Mouse (Mus musculus): Measurements from ENCODE around the gene Card9. TPM values are rescaled to one million over a fixed set of nuclear protein-coding genes. Genes with fewer than 3 reads are reported as not detected.

Card9 gene
- polyA plus RNA-seq, 1 experiment from 2014 or later = 3.0 TPM

GRCm38 (mm10) chr2:26368572-26368971, 7.9 kb upstream of the Card9 start:
- Histone ChIP-seq H3K27me3 (ENCODE audit: control insufficient read depth, insufficient read depth, low read depth, low read length) (no peaks in the 10 kb centered on the region), H3K4me2 (ENCODE audit: low read depth, low read length) (no peak overlapping the region), H3K27ac (ENCODE audit: low read length) (no peak overlapping the region), H3K9me3 (replicated peaks; ENCODE audit: control insufficient read depth, low read length) (no peaks in the 10 kb centered on the region), H3K9ac (ENCODE audit: low read depth, low read length) (no peak overlapping the region), H3K4me1 (ENCODE audit: control insufficient read depth, low read depth, low read length) (no peaks in the 10 kb centered on the region), H3K4me3 (ENCODE audit: low read depth, low read length) (no peak overlapping the region), H3K36me3 (ENCODE audit: control insufficient read depth, insufficient read depth) (peaks cover 36% of the 10 kb centered on the region)
- ATAC-seq (ENCODE audit: low read depth) = no peak
- WGBS (ENCODE audit: insufficient replicate concordance) = 52% methylated on average over 1 of the region's 1 CpGs

GRCm38 (mm10) chr2:26367911-26368310, 7.2 kb upstream of the Card9 start:
- Histone ChIP-seq H3K27me3 (ENCODE audit: control insufficient read depth, insufficient read depth, low read depth, low read length) (no peaks in the 10 kb centered on the region), H3K4me2 (ENCODE audit: low read depth, low read length) (no peak overlapping the region), H3K9ac (ENCODE audit: low read depth, low read length) (no peak overlapping the region), H3K4me1 (ENCODE audit: control insufficient read depth, low read depth, low read length) (no peaks in the 10 kb centered on the region), H3K9me3 (replicated peaks; ENCODE audit: control insufficient read depth, low read length) (no peaks in the 10 kb centered on the region), H3K27ac (ENCODE audit: low read length) (no peak overlapping the region), H3K36me3 (ENCODE audit: control insufficient read depth, insufficient read depth) (peaks cover 38% of the 10 kb centered on the region), H3K4me3 (ENCODE audit: low read depth, low read length) (no peak overlapping the region)
- 78% methylated on average over 6 of the region's 6 CpGs for WGBS (ENCODE audit: insufficient replicate concordance)
- no peak for ATAC-seq (ENCODE audit: low read depth)

GRCm38 (mm10) chr2:26364738-26365465, 4.2 kb upstream of the Card9 start:
- H3K4me2 ChIP-seq (ENCODE audit: low read depth, low read length) = no peak overlapping the region
- H3K27me3 ChIP-seq (ENCODE audit: control insufficient read depth, insufficient read depth, low read depth, low read length) = no peaks in the 10 kb centered on the region
- 68% methylated on average over 10 of the region's 10 CpGs for WGBS (ENCODE audit: insufficient replicate concordance)
- no peak overlapping the region for H3K4me3 ChIP-seq (ENCODE audit: low read depth, low read length)
- H3K27ac ChIP-seq (ENCODE audit: low read length) = no peak overlapping the region
- no peak overlapping the region for H3K9ac ChIP-seq (ENCODE audit: low read depth, low read length)
- H3K4me1 ChIP-seq (ENCODE audit: control insufficient read depth, low read depth, low read length) = no peaks in the 10 kb centered on the region
- no peak for ATAC-seq (ENCODE audit: low read depth)
- peaks cover 25% of the 10 kb centered on the region for H3K36me3 ChIP-seq (ENCODE audit: control insufficient read depth, insufficient read depth)
- no peaks in the 10 kb centered on the region for H3K9me3 ChIP-seq (replicated peaks; ENCODE audit: control insufficient read depth, low read length)

GRCm38 (mm10) chr2:26363481-26363880, 2.8 kb upstream of the Card9 start:
- no peaks in the 10 kb centered on the region for H3K9me3 ChIP-seq (replicated peaks; ENCODE audit: control insufficient read depth, low read length)
- H3K27me3 ChIP-seq (ENCODE audit: control insufficient read depth, insufficient read depth, low read depth, low read length) = no peaks in the 10 kb centered on the region
- H3K36me3 ChIP-seq (ENCODE audit: control insufficient read depth, insufficient read depth) = peaks cover 18% of the 10 kb centered on the region
- H3K9ac ChIP-seq (ENCODE audit: low read depth, low read length) = no peak overlapping the region
- no peak overlapping the region for H3K4me3 ChIP-seq (ENCODE audit: low read depth, low read length)
- ATAC-seq (ENCODE audit: low read depth) = no peak
- no peak overlapping the region for H3K27ac ChIP-seq (ENCODE audit: low read length)
- no peak overlapping the region for H3K4me2 ChIP-seq (ENCODE audit: low read depth, low read length)
- H3K4me1 ChIP-seq (ENCODE audit: control insufficient read depth, low read depth, low read length) = no peaks in the 10 kb centered on the region
- WGBS (ENCODE audit: insufficient replicate concordance) = 60% methylated on average over 5 of the region's 5 CpGs

GRCm38 (mm10) chr2:26362991-26363390, 2.3 kb upstream of the Card9 start:
- no peak overlapping the region for H3K27ac ChIP-seq (ENCODE audit: low read length)
- H3K27me3 ChIP-seq (ENCODE audit: control insufficient read depth, insufficient read depth, low read depth, low read length) = no peaks in the 10 kb centered on the region
- ATAC-seq (ENCODE audit: low read depth) = no peak
- WGBS (ENCODE audit: insufficient replicate concordance) = 73% methylated on average over 5 of the region's 5 CpGs
- no peaks in the 10 kb centered on the region for H3K9me3 ChIP-seq (replicated peaks; ENCODE audit: control insufficient read depth, low read length)
- H3K4me3 ChIP-seq (ENCODE audit: low read depth, low read length) = no peak overlapping the region
- H3K36me3 ChIP-seq (ENCODE audit: control insufficient read depth, insufficient read depth) = peaks cover 18% of the 10 kb centered on the region
- no peaks in the 10 kb centered on the region for H3K4me1 ChIP-seq (ENCODE audit: control insufficient read depth, low read depth, low read length)
- H3K9ac ChIP-seq (ENCODE audit: low read depth, low read length) = no peak overlapping the region
- H3K4me2 ChIP-seq (ENCODE audit: low read depth, low read length) = no peak overlapping the region

- peak; percentile 32; the same call in 1 of the 2 replicates for ATAC-seq (ENCODE audit: low read depth)
- Histone ChIP-seq H3K36me3 (ENCODE audit: control insufficient read depth, insufficient read depth) (0 out of 2 replicates have a peak, but pooled peaks cover 6% of the 10 kb centered on the region), H3K4me3 (ENCODE audit: low read depth, low read length) (peak overlapping the region; percentile 44), H3K27ac (ENCODE audit: low read length) (peak overlapping the region; percentile 41; the same call in 1 of the 2 replicates), H3K4me1 (ENCODE audit: control insufficient read depth, low read depth, low read length) (no peaks in the 10 kb centered on the region), H3K4me2 (ENCODE audit: low read depth, low read length) (peak overlapping the region; percentile 39; the same call in 1 of the 2 replicates), H3K9ac (ENCODE audit: low read depth, low read length) (0 out of 2 replicates have a peak overlapping the region, but pooled peaks have one; percentile 15), H3K9me3 (replicated peaks; ENCODE audit: control insufficient read depth, low read length) (no peaks in the 10 kb centered on the region), H3K27me3 (ENCODE audit: control insufficient read depth, insufficient read depth, low read depth, low read length) (no peaks in the 10 kb centered on the region)
- 22% methylated on average over 6 of the region's 6 CpGs for WGBS (ENCODE audit: insufficient replicate concordance)
Measured at GRCm38 (mm10) chr2:26359983-26360382, 735 bp downstream of the Card9 start.

- no peaks in the 10 kb centered on the region for H3K27me3 ChIP-seq (ENCODE audit: control insufficient read depth, insufficient read depth, low read depth, low read length)
- WGBS (ENCODE audit: insufficient replicate concordance) = 66% methylated on average over 13 of the region's 13 CpGs
- ATAC-seq (ENCODE audit: low read depth) = no peak
Measured at GRCm38 (mm10) chr2:26358667-26359320, 1.9 kb downstream of the Card9 start.

GRCm38 (mm10) chr2:26357484-26357883, 3.2 kb downstream of the Card9 start:
- 71% methylated on average over 15 of the region's 15 CpGs for whole genome bisulfite sequencing (ENCODE audit: insufficient replicate concordance)
- ATAC-seq (ENCODE audit: low read depth) = no peak

More at GRCm38 (mm10) chr2:26358667-26359320, 1.9 kb downstream of the Card9 start:
- Histone ChIP-seq H3K9me3 (replicated peaks; ENCODE audit: control insufficient read depth, low read length) (no peaks in the 10 kb centered on the region), H3K36me3 (ENCODE audit: control insufficient read depth, insufficient read depth) (0 out of 2 replicates have a peak, but pooled peaks cover 2% of the 10 kb centered on the region), H3K4me1 (ENCODE audit: control insufficient read depth, low read depth, low read length) (no peaks in the 10 kb centered on the region), H3K4me2 (ENCODE audit: low read depth, low read length) (no peak overlapping the region), H3K27ac (ENCODE audit: low read length) (no peak overlapping the region), H3K4me3 (ENCODE audit: low read depth, low read length) (no peak overlapping the region), H3K9ac (ENCODE audit: low read depth, low read length) (no peak overlapping the region)

GRCm38 (mm10) chr2:26356678-26357077, 4.0 kb downstream of the Card9 start:
- ATAC-seq (ENCODE audit: low read depth) = no peak
- Histone ChIP-seq H3K9ac (ENCODE audit: low read depth, low read length) (no peak overlapping the region), H3K9me3 (replicated peaks; ENCODE audit: control insufficient read depth, low read length) (no peaks in the 10 kb centered on the region), H3K36me3 (ENCODE audit: control insufficient read depth, insufficient read depth) (no peaks in the 10 kb centered on the region), H3K27me3 (ENCODE audit: control insufficient read depth, insufficient read depth, low read depth, low read length) (no peaks in the 10 kb centered on the region), H3K4me2 (ENCODE audit: low read depth, low read length) (no peak overlapping the region), H3K27ac (ENCODE audit: low read length) (no peak overlapping the region), H3K4me1 (ENCODE audit: control insufficient read depth, low read depth, low read length) (peaks cover 5% of the 10 kb centered on the region), H3K4me3 (ENCODE audit: low read depth, low read length) (no peak overlapping the region)
- 61% methylated on average over 7 of the region's 7 CpGs for WGBS (ENCODE audit: insufficient replicate concordance)

More at GRCm38 (mm10) chr2:26357484-26357883, 3.2 kb downstream of the Card9 start:
- Histone ChIP-seq H3K4me2 (ENCODE audit: low read depth, low read length) (no peak overlapping the region), H3K27me3 (ENCODE audit: control insufficient read depth, insufficient read depth, low read depth, low read length) (no peaks in the 10 kb centered on the region), H3K9me3 (replicated peaks; ENCODE audit: control insufficient read depth, low read length) (no peaks in the 10 kb centered on the region), H3K4me3 (ENCODE audit: low read depth, low read length) (no peak overlapping the region), H3K4me1 (ENCODE audit: control insufficient read depth, low read depth, low read length) (peaks cover 3% of the 10 kb centered on the region), H3K36me3 (ENCODE audit: control insufficient read depth, insufficient read depth) (no peaks in the 10 kb centered on the region), H3K9ac (ENCODE audit: low read depth, low read length) (no peak overlapping the region), H3K27ac (ENCODE audit: low read length) (no peak overlapping the region)
